Mouse (Mus musculus) layer of hippocampus, adult 11-12 months (tissue): ENCODE results near the gene Olfr1287.

Experiments
- DNase-seq: peaks from one replicate; pipeline ENCODE4 v3.0.0; 2022; ENCODE audit warnings: low spot score

Olfr1287 gene

DNA sequence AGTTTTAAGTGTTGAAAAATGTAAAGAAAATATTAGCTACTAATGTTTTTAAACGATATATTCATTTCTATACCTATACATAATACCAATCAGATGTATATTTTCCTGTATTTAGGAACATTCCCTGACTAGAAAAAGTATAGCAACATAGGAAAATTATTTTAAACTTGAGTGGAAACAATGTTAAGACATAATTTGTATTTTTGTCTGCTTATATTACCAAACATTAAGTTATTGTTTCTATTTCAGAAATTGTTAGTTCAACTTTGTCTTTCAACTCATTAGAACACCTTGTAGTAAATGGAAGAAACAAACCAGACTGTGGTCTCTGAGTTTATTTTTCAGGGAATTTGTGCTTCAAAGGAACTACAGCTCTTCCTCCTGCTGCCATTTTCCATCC is at the start of gene Olfr1287:
Olfr1287 (plus strand) TSS at position 301 of the 400 bp plus-strand sequence.
- no peak for DNase-seq

DNA sequence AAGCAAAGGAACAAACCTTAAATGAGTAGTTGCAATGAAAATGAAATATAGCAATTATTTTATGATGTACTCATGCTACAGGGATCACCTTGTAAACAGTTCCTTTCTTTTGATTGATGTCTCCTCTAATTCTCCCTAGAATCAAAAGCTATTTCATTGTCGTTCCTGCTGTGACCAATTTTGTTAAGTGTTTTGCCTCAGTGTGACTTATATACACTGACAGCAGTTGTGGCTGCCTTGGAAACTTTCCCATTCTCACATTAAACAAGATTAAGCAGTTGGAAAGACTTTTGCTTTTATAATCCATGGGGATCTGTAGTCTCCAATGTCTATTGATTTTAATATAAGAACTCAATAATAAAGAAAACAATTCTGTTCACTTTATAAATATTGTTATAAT is 26.0 kb upstream of the Olfr1287 start, which contains the start of gene Olfr1286:
Olfr1286 (minus strand) TSS at position 185 of the 400 bp plus-strand sequence.
- no peak for DNase-seq

DNA sequence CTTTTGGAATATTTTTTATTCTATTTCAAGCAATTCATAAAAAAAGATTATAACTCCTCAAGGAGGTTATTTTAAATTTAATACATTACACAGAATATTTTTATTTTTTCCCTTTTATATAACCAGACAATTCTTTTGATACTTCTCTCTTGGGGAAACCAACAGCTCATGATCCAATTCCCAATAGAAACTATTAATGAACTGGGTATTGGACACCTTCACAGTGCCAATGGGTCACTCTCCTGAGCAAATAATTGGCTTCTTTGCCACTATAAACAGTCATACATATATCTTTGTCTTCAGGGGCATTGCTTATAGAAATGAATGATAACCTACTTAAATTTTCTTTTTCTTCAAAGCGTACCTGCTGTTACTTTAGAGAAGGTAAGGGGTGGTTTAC is 24.9 kb downstream of the Olfr1287 start, which contains the start of gene Olfr1288:
Olfr1288 (plus strand) TSS at position 301 of the 400 bp plus-strand sequence.
- DNase-seq = no peak

DNA sequence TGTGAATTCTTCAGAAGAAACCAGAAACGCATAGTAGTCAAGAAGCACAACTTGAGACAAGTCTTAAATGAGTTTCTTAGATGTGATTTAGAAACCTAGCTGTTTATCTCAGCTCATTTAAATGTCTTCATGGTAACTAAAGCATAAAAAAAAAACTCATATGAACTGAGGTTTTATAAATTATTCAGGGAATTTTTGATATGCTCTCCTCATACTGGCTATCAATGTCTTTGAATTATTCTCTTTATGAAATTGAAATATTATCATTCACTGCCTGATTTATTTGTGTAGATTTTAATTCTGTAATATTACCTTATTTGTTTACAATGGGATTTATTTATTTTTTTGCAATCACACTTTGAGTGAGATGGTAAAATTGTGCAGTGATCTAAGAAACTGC is 31.6 kb downstream of the Olfr1287 start, which contains the start of gene Olfr1289:
Olfr1289 (plus strand) TSS at position 301 of the 400 bp plus-strand sequence.
- no peak for DNase-seq

DNA sequence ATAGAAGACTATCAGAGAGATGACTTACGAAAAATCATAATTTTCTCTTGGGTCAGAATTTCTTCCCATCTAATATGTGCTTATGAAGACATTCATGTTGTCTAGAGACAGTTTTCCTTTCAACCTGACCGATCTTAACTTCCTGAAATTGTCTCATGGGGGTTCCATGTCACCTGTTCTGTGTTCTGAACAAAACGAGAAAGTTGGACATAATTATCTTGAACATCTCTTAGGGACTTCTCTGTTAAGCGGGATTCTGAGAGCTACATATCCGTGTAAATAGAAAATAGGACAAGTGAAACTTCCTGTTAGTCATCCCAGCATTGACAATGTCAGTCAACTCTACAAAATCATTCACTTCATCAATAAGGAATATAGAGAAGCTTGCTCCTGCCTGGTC is 44.8 kb downstream of the Olfr1287 start, which contains the start of gene Olfr1290:
Olfr1290 (minus strand) TSS at position 101 of the 400 bp plus-strand sequence.
- no peak for DNase-seq

DNA sequence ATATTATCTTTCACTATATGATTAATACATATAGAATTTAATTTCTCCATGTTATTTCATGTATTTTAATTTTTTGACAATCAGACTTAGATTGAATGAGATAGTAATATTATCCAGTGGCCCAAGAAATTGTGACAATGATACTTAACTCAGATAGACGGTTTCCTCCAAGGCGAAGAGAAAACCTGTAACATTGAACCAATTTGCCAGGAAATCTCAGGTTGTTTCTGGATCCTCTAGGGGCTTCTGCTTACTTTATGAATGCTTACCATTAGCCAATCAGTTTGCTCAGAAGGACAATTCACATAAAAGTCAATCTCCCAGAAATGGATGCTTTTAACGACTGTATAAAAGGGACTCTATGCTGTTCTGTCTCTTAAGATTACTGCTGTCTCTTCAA is 47.9 kb downstream of the Olfr1287 start, which contains the start of gene Olfr1291-ps1:
Olfr1291-ps1 (plus strand) TSS at position 301 of the 400 bp plus-strand sequence.
- no peak for DNase-seq
